Mouse (Mus musculus): ENCODE measurements around the gene Akr1c6.
"Not testable (repeated sequence)": the region's sequence is repeated elsewhere in the genome, so short reads cannot be mapped to it uniquely, and the experiment has no call there.

The Akr1c6 gene

DNA sequence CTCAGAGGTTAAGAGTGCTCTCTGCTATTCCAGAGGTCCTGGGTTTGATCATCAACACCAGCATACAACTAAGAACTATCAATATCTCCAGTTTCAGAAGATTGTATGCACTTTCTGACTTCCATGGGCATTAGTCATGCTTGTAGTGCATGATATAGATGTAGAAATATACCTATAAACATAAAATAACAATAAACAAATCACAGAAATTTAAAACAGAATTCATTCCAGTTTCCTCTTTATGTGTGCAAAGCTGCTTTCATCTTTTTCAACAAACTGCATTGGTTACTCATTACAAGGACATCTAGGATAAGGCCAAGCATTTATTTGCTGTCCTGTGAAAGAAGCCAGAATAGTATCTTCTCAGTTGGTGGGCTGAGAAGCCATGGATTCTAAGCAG is at the start of gene Akr1c6:
Akr1c6 (plus strand) TSS at position 301 of the 400 bp plus-strand sequence.
- no peak for DNase-seq

DNA sequence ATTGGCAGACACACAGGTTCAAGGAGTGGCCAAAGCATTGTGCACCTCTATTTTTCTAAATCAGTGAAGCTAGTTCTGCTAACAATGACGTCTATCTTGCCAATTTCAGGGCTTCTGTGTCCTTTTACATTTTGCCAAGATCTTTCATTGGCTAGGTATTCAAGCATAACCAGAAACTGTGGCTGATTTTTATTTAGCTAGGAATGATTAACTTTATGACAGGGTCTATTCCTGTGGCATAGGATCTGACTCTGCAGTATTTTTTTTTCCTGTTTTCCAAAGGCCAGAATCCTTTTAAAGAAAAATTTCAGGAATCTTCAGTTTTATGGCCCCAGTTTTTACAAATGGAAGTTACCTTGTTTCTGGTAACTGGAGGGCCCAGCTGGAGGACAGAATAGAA is 49.2 kb upstream of the Akr1c6 start:
- DNase-seq: no peak

DNA sequence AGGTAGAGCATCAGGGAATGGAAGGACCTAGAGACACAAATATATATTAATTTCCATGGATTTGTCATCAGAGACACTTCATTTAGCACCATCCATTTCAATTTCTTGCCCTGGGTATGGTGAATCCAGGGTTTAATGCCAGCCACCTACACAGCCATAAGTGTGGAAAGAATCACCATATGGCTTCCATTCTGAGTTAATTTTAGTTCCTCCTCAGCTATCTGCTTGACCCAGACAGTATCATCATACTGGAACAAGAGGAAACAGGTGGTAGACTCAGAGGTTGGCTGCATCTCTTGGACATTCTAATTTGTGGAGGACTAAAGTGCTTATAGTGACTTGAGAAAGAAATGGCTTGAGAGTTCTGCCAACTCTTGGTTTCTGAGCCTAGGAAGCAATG is 48.6 kb upstream of the Akr1c6 start:
- DNase-seq: no peak

DNA sequence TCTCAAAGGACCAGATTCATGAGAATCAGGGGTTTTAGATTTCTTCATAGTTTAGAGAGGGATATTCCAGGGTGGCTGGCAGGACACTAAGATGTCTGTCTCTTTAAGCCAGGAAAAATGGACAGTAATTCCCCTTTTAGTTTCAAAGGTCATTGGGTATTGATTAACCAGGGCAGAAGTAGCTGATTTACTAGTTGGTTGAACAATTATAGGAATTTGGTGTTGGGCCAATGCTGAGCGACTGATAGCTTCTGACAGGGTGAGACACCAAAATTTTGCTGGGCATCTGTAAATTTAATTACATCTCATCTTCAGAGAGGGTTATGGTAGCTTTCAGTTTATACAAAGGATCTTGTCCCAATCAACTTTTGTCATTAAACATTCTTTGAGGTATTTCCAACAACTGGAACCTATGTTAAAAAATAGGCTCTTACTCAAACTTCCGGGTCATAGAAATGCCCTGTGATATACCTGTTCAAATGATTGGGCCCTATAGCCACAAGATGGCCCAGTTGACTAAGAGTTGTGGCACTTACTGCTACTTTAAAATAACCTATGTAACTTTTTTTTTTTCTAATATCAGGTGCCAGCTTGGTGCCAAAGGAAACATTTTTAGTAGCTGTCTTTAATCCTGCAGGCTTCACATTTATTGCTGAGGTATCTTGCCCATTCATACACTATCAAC is 45.2 kb upstream of the Akr1c6 start:
- no peak for DNase-seq

DNA sequence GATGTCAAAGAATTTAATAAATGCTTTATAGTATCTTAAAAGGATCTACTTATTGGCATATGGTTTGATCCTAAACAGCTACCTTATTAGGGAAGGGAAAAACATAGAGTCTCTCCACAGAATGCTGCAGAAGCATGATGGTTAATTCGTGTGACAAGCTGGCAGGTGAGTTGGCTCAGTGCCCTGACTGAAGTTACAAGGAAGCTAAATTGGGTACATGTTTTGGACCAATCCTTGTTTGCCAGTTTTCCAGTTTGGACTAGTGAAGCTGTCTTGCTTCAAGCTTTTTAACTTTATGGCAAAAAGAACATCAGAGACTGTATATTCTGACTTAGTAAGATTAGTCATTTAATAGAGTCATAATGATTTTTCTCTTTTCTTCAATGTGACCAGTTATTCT is 33.7 kb upstream of the Akr1c6 start:
- DNase-seq: not testable (repeated sequence)

DNA sequence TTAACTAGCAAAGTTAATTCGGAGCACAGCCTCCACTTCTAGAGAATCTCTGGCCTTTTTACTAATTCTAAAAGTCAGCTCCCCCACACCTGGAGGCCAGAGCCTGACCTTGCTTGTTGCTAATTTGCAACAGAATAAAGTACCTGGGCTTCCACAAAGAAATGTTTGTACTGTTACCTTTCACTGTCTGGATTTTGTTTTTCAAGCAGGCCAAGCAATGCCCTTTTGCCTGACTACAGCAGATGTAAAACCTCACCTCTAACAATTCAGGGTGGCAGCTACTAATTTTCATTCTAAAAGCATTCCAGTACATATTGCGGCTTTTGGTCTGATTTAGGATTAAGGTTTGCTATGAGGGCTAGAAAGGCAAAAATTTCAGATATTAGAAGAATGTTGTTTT is 33.3 kb upstream of the Akr1c6 start:
- DNase-seq: no peak

DNA sequence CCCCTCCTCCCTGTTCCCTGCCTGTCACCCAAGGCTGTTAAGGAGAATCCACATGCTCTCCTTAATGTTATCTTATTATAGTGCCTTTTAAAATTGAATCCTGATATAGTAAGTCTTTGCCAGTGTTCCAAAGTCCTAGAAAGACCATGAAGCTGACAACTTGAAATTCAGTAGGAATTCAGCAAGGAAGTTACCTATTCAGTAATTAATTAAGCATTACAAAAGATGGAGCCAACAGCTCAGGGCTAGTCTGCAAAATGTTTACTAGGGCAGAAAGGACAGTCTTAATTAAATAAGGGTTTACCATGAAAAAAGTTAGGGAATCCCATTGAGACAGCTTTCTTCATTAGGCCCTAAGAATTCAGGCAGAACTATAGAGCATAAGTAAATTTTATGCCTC is 31.9 kb upstream of the Akr1c6 start:
- no peak for DNase-seq

DNA sequence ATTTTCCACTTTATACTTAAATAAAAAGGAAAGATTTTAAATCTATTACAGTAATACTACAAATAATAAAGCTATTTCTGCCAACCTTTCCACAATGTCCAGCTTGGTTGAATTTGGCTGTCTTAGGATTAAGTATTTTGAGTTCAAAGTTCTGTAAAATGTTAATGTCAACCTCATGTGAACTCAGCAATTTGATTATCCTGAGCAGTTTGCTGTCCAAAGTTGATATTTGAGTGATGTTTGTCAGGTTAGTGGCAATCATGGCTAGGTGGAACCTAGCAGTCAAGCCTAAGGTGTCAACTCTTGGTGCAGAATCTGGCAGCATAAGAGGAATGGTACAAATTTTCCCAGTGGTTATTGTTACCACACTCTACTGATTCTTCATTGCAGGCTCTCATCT is 29.4 kb upstream of the Akr1c6 start:
- no peak for DNase-seq

DNA sequence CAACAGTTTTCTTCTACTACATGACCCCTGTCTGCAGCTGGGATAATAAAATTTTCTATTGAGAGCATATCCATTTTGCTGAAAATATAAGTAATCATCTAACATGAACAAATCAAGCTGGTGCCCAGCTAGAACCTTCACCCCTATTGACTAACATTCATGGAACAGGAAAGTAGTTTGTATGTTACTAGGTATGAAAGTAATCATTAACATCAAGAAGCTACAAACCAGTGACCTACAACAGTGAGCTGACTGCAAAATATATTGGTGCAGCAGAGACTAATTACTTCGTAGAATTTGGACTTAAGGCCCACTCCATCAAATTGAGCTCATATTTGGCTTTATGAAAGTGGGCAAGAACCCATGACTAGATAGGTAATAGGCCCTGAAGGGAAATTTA is 27.3 kb upstream of the Akr1c6 start:
- DNase-seq: no peak

DNA sequence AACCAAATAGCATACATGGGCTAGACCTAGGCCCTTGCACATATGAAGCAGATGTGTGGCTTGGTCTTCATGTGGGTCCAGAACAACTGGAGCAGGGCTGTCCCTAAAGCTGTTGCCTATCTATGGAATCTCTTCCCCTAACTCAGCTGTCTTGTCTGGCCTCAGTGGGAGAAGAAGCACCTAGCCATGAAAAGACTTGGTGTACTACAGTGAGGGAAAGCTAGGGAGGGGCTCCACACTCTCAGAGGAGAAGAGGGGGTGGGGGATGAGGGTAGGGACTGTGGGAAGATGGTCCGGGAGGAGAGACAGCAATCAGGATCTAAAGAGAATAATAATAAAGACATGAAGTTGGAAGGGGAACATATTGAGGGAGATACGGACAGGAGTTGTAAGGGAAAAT is 5.5 kb upstream of the Akr1c6 start:
- DNase-seq: no peak

DNA sequence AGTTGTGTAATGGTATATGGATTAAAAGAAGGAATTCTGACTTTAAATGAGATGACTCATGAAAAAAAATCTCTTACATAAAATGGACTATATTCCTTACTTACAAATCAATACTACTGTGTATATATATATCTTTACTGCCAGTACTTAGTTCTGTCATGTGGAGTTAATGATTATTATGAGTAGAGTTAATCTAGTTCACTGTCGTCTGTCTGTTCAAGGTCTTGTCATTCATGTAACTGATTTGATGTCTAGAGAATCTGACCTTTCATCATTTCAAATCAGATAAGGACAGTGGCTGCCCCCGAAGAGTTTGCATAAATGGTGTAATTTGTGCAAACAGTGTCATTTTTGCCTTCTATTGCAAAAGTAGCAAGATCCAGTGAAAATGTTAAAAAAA is 5.1 kb upstream of the Akr1c6 start:
- no peak for DNase-seq

DNA sequence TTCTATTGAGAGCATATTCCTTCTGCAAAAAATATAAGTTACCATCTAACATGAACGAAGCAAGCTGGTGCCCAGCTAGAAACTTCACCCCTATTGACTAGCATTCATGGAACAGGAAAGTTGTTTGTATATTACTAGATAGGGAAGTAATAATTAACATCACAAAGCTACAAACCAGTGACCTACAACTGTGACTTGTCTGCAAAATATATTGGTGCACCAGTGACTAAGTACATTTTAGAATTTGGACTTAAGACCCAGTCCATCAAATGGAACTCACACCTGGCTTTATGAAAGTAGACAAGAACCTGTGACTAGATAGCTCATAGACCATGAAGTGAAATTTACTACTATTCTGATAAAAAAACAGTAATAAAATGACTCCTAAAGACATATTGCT is 3.0 kb upstream of the Akr1c6 start:
- DNase-seq: no peak

DNA sequence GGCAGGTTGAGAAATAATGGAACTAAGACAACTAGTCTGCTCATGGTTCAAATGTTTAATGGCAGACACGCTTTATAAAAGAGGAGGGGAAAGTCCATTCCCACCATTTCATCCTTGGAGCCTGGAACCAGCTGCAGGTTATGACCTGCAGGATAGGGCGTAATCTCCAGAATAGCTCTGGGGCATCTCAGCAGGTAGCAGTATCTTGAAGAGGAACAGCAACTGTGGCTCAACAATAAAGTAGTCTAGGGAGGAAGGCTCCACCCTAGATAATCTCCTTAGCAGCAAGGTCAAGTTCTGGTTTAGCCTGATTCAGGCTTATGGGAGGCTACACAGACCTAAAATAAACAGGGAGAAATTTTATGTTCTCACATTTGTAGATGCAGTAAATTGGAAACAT is 31.5 kb downstream of the Akr1c6 start:
- no peak for DNase-seq

DNA sequence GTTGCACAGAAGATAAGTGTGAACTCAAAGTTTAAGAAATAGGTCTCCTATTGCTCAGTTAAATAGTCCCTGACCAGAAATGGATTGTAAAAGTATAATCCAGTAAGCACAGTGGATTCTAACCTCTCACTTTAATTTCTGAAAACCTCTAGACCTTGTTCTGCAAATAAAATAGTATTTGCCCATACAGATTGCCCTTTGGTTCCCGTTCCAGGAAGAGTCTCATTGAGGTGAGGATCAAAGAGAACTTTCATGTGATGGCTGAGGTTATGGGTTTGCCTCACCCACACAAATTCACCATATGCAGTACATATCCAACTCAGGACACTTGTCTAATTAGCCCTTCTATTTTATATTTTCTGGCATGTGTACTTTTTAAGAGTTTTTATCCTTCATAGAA is 33.8 kb downstream of the Akr1c6 start:
- no peak for DNase-seq

Measured in B cell, adult 2 months (primary cell).